Mouse (Mus musculus) cerebellum, adult 8-10 months (tissue): Measurements from ENCODE around the gene Gstm3.
"Not testable (repeated sequence)": the region's sequence is repeated elsewhere in the genome, so short reads cannot be mapped to it uniquely, and the experiment has no call there.

Source experiments
- DNase-seq: peaks from one replicate; pipeline ENCODE4 v3.0.0; 2022

The Gstm3 gene

GRCm38 (mm10) chr3:107972070-107972469, 3.0 kb upstream of the Gstm3 start:
- no peak for DNase-seq

- DNase-seq, result not testable (repeated sequence)
Measured at GRCm38 (mm10) chr3:107971101-107971500, 2.0 kb upstream of the Gstm3 start.

- DNase-seq, result no peak
Measured at GRCm38 (mm10) chr3:107966631-107967030, 2.5 kb downstream of the Gstm3 start.

GRCm38 (mm10) chr3:107965592-107965991, 3.5 kb downstream of the Gstm3 start:
- no peak for DNase-seq

GRCm38 (mm10) chr3:107964656-107965308, 4.3 kb downstream of the Gstm3 start:
- no peak for DNase-seq

GRCm38 (mm10) chr3:107964026-107964425, 5.1 kb downstream of the Gstm3 start:
- DNase-seq, result no peak

GRCm38 (mm10) chr3:107955260-107955659, 13.8 kb downstream of the Gstm3 start:
- DNase-seq, result not testable (repeated sequence)

GRCm38 (mm10) chr3:107953906-107954305, 15.2 kb downstream of the Gstm3 start:
- no peak for DNase-seq

GRCm38 (mm10) chr3:107953328-107953755, 15.7 kb downstream of the Gstm3 start:
- peak; percentile 26 for DNase-seq

GRCm38 (mm10) chr3:107950531-107950930, 18.6 kb downstream of the Gstm3 start:
- no peak for DNase-seq

- DNase-seq, result not testable (repeated sequence)
Measured at GRCm38 (mm10) chr3:107949461-107949860, 19.6 kb downstream of the Gstm3 start.

GRCm38 (mm10) chr3:107945729-107946128, 23.4 kb downstream of the Gstm3 start:
- no peak for DNase-seq

GRCm38 (mm10) chr3:107943239-107943990, 25.7 kb downstream of the Gstm3 start, which contains the start of gene Gstm6:
Gene Gstm6, minus strand, starts transcription at chr3:107943749.
- DNase-seq, result no peak

- no peak for DNase-seq
Measured at GRCm38 (mm10) chr3:107941261-107941660, 27.8 kb downstream of the Gstm3 start.

GRCm38 (mm10) chr3:107940524-107940923, 28.6 kb downstream of the Gstm3 start:
- no peak for DNase-seq

- no peak for DNase-seq
Measured at GRCm38 (mm10) chr3:107939830-107940229, 29.3 kb downstream of the Gstm3 start.

GRCm38 (mm10) chr3:107939403-107939802, 29.7 kb downstream of the Gstm3 start:
- peak; percentile 26 for DNase-seq

- no peak for DNase-seq
Measured at GRCm38 (mm10) chr3:107935888-107936287, 33.2 kb downstream of the Gstm3 start.

- DNase-seq, result no peak
Measured at GRCm38 (mm10) chr3:107935268-107935667, 33.8 kb downstream of the Gstm3 start.

- no peak for DNase-seq
Measured at GRCm38 (mm10) chr3:107932128-107932527, 37.0 kb downstream of the Gstm3 start.

- peak; percentile 85 for DNase-seq
Measured at GRCm38 (mm10) chr3:107931670-107932069, 37.4 kb downstream of the Gstm3 start, which contains the start of gene Gstm7. Gene Gstm7, minus strand, starts transcription at chr3:107931817.

GRCm38 (mm10) chr3:107931134-107931533, 37.9 kb downstream of the Gstm3 start:
- no peak for DNase-seq

GRCm38 (mm10) chr3:107929731-107930130, 39.4 kb downstream of the Gstm3 start:
- no peak for DNase-seq

GRCm38 (mm10) chr3:107929243-107929642, 39.8 kb downstream of the Gstm3 start:
- DNase-seq, result no peak
